Mouse (Mus musculus) heart, postnatal 0 days (tissue): Measurements from ENCODE around the gene Mdm1.

Source experiments
- CTCF ChIP-seq: IDR thresholded peaks from 2 replicates; pipeline ENCODE4 v1.5.1; 2016; ENCODE audit warnings: antibody characterized with exemption, control low read depth, low read depth
- EP300 ChIP-seq: IDR thresholded peaks from 2 replicates; pipeline ENCODE4 v1.6.1; 2016; ENCODE audit warnings: antibody characterized with exemption, low read depth

GRCm38 (mm10) chr10:118161131-118161530 lies 19.5 kb downstream of the Mdm1 start:
- TF ChIP-seq CTCF (no peak), EP300 (no peak)
